Mouse (Mus musculus) liver, embryonic 14.5 days (tissue): ENCODE results near the gene Ppt2. TPM values are rescaled to one million over a fixed set of nuclear protein-coding genes. Genes with fewer than 3 reads are reported as not detected.

ENCODE experiments used
- ATAC-seq: fragments of 200-750 bp; cut with Nextera tagmentation; 2 replicates; pipeline ENCODE4 v1.8.0; 2017; ENCODE audit warnings: moderate number of reproducible peaks, mild to moderate bottlenecking, moderate library complexity; ENCODE audit not compliant: insufficient read depth
- DNase-seq, 3 experiments: peaks; one replicate each; pipeline ENCODE4 v3.0.0-alpha.2; 2012 to 2013; ENCODE audit warnings: low read depth in 3 of 3, low spot score in 3 of 3
- H3K27ac ChIP-seq: fragments of 300-500 bp; sonication (generic); 2 replicates; pipeline ENCODE4 v1.5.1; 2014; ENCODE audit warnings: moderate library complexity, mild to moderate bottlenecking, control low read depth, inconsistent platforms
- H3K27me3 ChIP-seq: fragments of 300-500 bp; sonication (generic); 2 replicates; pipeline ENCODE4 v1.6.1; 2014; ENCODE audit warnings: mild to moderate bottlenecking, low read length, moderate library complexity; ENCODE audit not compliant: control insufficient read depth, insufficient read depth
- H3K36me3 ChIP-seq: fragments of 300-500 bp; sonication (generic); replicated peaks from 2 replicates; pipeline ENCODE4 v1.6.1; 2014; ENCODE audit warnings: low read depth; ENCODE audit not compliant: control insufficient read depth, insufficient read depth
- H3K4me1 ChIP-seq, 2 experiments: fragments of 200-500 bp in 1 of 2; fragments of 300-500 bp in 1 of 2; sonication (generic) in 1 of 2; replicated peaks; 2 replicates each; pipeline ENCODE4 v1.6.1; 2012 to 2014; ENCODE audit warnings: antibody characterized with exemption in 1 of 2, inconsistent platforms in 1 of 2, low read length in 1 of 2; ENCODE audit not compliant: control insufficient read depth in 2 of 2, insufficient read depth in 2 of 2
- H3K4me2 ChIP-seq: fragments of 300-500 bp; sonication (generic); 2 replicates; pipeline ENCODE4 v1.6.1; 2014; ENCODE audit warnings: low read depth, mild to moderate bottlenecking, control low read depth, moderate library complexity
- H3K4me3 ChIP-seq, 2 experiments: fragments of 200-500 bp in 1 of 2; fragments of 300-500 bp in 1 of 2; sonication (generic) in 1 of 2; 2 replicates each; pipeline ENCODE4 v1.5.1; 2012 to 2014; ENCODE audit warnings: low read depth in 2 of 2, low read length in 2 of 2, mild to moderate bottlenecking in 2 of 2, control low read depth in 1 of 2, inconsistent platforms in 1 of 2, moderate library complexity in 1 of 2; ENCODE audit not compliant: insufficient read depth in 1 of 2
- H3K9ac ChIP-seq: fragments of 300-500 bp; sonication (generic); replicated peaks from 2 replicates; pipeline ENCODE4 v1.6.1; 2014; ENCODE audit warnings: mild to moderate bottlenecking, control low read depth, moderate library complexity
- H3K9me3 ChIP-seq: fragments of 300-500 bp; sonication (generic); 2 replicates; pipeline ENCODE4 v1.6.1; 2016; ENCODE audit warnings: low read length, mixed read lengths; ENCODE audit not compliant: control insufficient read depth
- CTCF ChIP-seq: IDR thresholded peaks from 2 replicates; pipeline ENCODE4 v1.5.1; 2016; ENCODE audit warnings: antibody characterized with exemption, low read depth, control low read depth
- EP300 ChIP-seq: IDR thresholded peaks from 2 replicates; pipeline ENCODE4 v1.6.1; 2016; ENCODE audit warnings: antibody characterized with exemption, low read depth
- WGBS: fragments of 180-500 bp; shearing (Covaris S2); extraction: QIAGEN DNeasy Blood & Tissue Kit; methylation state at CpG from one replicate; pipeline ENCODE4 v1.1.7; 2014; ENCODE audit not compliant: insufficient replicate concordance; 5-methylcytosine and 5-hydroxymethylcytosine counted together
- polyA plus RNA-seq, 2 experiments: library from polyadenylated mRNA; depleted of rRNA in 1 of 2; stranded (reverse) in 1 of 2; unstranded in 1 of 2; fragments of >200 nt; fragmentation: Nextera tagmentation in 1 of 2; extraction: Ambion mirVana in 1 of 2; gene quantifications; 2 replicates each; pipeline versions ENCODE4 v1.2.1 to v1.2.3; 2012 to 2014

The Ppt2 gene
- polyA plus RNA-seq, 2 experiments: 10.4 to 10.5 TPM

- H3K9me3 ChIP-seq: no peaks in the 10 kb centered on the region
- no peak overlapping the region for H3K4me2 ChIP-seq
- 0 out of 4 replicates have a peak, but pooled peaks cover 0 to 3% of the 10 kb centered on the region in 2 experiments for H3K4me1 ChIP-seq
- DNase-seq (peak in 1 of 3 experiments; percentile 19), ATAC-seq (no peak)
- no peak overlapping the region for H3K9ac ChIP-seq
- 63% methylated on average over 7 of the region's 7 CpGs for WGBS
- H3K36me3 ChIP-seq: no peaks in the 10 kb centered on the region
- H3K27ac ChIP-seq: no peak overlapping the region
- H3K4me3 ChIP-seq: no peak overlapping the region
- H3K27me3 ChIP-seq: no peaks in the 10 kb centered on the region; the same call in 1 of the 2 replicates
- TF ChIP-seq CTCF: no peak
- no peak for TF ChIP-seq EP300
Observed at GRCm38 (mm10) chr17:34639461-34640255, 11.3 kb upstream of the Ppt2 start.

GRCm38 (mm10) chr17:34637459-34637858, 9.1 kb upstream of the Ppt2 start:
- no peak for ATAC-seq
- H3K9me3 ChIP-seq: no peaks in the 10 kb centered on the region
- H3K36me3 ChIP-seq: no peaks in the 10 kb centered on the region
- H3K27me3 ChIP-seq: peaks cover 5% of the 10 kb centered on the region
- no peak overlapping the region for H3K4me2 ChIP-seq
- no peaks in the 10 kb centered on the region for H3K4me1 ChIP-seq
- DNase-seq: no peak
- no peak overlapping the region for H3K4me3 ChIP-seq
- 50% methylated on average over 3 of the region's 3 CpGs for WGBS
- H3K9ac ChIP-seq: no peak overlapping the region
- TF ChIP-seq CTCF (no peak), EP300 (no peak)
- no peak overlapping the region for H3K27ac ChIP-seq

- no peak for TF ChIP-seq EP300
- no peak for TF ChIP-seq CTCF
- Histone ChIP-seq H3K4me3 (no peak overlapping the region), H3K9me3 (no peaks in the 10 kb centered on the region), H3K27ac (no peak overlapping the region), H3K27me3 (peaks cover 23% of the 10 kb centered on the region), H3K36me3 (no peaks in the 10 kb centered on the region), H3K9ac (no peak overlapping the region), H3K4me2 (no peak overlapping the region), H3K4me1 (peaks cover 0 to 4% of the 10 kb centered on the region in 2 experiments; a peak in 1 of 4 replicates)
- ATAC-seq (no peak), DNase-seq (no peak)
- 37% methylated on average over 2 of the region's 2 CpGs for WGBS
Observed at GRCm38 (mm10) chr17:34635671-34636070, 7.4 kb upstream of the Ppt2 start.

- DNase-seq (peak; percentile 42 to 49 (median 44)), ATAC-seq (peak; percentile 40; the same call in 1 of the 2 replicates)
- Histone ChIP-seq H3K27ac (no peak overlapping the region), H3K36me3 (no peaks in the 10 kb centered on the region), H3K4me2 (peak overlapping the region; percentile 60), H3K27me3 (peaks cover 51% of the 10 kb centered on the region), H3K4me1 (peaks cover 0 to 4% of the 10 kb centered on the region in 2 experiments; a peak in 2 of 4 replicates), H3K9ac (no peak overlapping the region), H3K4me3 (peak overlapping the region; percentile 4 to 32; a peak in 2 of 4 replicates), H3K9me3 (no peaks in the 10 kb centered on the region)
- no peak for TF ChIP-seq EP300
- no peak for TF ChIP-seq CTCF
- 0% methylated on average over 26 of the region's 26 CpGs for WGBS
Observed at GRCm38 (mm10) chr17:34632261-34632691, 4.0 kb upstream of the Ppt2 start.

GRCm38 (mm10) chr17:34631647-34632046, 3.3 kb upstream of the Ppt2 start:
- no peaks in the 10 kb centered on the region for H3K9me3 ChIP-seq
- no peak overlapping the region for H3K9ac ChIP-seq
- peak overlapping the region in 1 of 2 experiments; percentile 32; a peak in 2 of 4 replicates for H3K4me3 ChIP-seq
- H3K36me3 ChIP-seq: no peaks in the 10 kb centered on the region
- TF ChIP-seq EP300 (no peak), CTCF (no peak)
- no peak overlapping the region for H3K27ac ChIP-seq
- DNase-seq (no peak), ATAC-seq (no peak)
- H3K4me1 ChIP-seq: peaks cover 0 to 4% of the 10 kb centered on the region in 2 experiments; a peak in 2 of 4 replicates
- peak overlapping the region; percentile 60 for H3K4me2 ChIP-seq
- 14% methylated on average over 11 of the region's 12 CpGs for WGBS
- H3K27me3 ChIP-seq: peaks cover 51% of the 10 kb centered on the region
